Mouse (Mus musculus): Measurements from ENCODE around the gene Parp4.

DNA sequence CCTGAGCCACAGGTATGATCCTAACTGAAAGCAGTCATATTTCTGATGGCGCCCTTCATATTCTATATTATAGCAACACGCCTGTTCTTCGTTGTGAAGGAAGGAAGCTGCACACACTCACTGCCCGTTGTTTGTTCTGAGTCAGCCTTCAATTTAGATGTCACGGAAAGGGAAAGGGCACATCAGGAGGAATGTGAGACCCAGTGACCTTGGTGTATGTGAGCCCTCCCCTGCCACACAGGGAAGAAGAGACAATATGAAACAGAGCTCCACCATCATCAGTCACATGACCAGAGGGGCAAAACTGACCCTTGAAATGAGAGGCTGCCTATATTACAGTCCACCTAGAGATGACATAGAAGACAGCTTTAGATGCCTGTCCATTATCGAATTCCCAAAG, 6.9 kb downstream of the Parp4 start:
- TF ChIP-seq CTCF (IDR thresholded peaks at IDR 0.05) (no peak), EP300 (IDR thresholded peaks at IDR 0.05) (no peak)
